In the genomic region with DNA sequence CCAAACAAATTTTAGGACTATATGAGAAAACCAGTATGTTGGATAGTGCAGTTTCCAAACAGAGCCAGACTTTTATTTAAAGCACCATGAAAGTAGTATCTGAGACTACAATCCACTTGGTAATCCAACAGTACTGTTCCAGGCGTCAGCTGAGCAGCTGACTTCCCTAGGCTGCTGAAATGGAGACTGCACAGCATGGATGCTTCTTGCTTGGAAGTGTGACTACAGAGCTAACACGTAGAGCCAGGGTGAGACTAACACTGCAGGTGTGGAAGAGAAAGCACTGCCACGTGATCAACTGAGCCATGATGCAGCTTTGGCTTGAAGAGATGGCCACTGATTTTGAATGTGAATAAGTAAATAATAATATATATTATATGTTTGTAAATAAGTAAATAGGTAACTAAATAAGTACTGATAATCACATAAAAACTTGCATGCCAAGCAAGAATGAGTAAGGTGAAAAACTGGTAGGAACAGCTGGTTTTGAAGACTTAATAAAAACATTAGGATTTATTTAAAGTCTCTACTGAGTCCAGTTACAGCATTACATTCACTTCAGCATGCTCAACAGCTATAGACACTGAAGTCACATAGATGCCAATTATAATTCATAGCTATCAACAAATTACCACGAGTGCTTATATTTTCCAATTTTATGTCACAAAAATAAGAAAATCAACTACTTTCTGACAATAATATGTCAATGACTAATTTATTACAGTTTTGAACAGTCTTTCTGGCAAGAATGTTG, we compare ENCODE assay signal across 15 mouse cellular contexts. TPM values are rescaled to one million over a fixed set of nuclear protein-coding genes. Genes with fewer than 3 reads are reported as not detected.
DNase-seq lines count a peak whose midpoint lies in the region; ATAC-seq and TF ChIP-seq lines count a peak whose summit lies in the region.
"Had no signal": no experiment of that assay in that cellular context is flagged by ENCODE, and none has a peak within 500 bp of the region (broad histone marks: within the 10 kb centered on the region; RNA-seq: fewer than 3 reads in every experiment).

No protein-coding gene starts in this region.

- 25% methylated on average over 4 of the region's 4 CpGs for WGBS in hindbrain, embryonic 14.5 days
- WGBS in stomach, postnatal 0 days: 63% methylated on average over 4 of the region's 4 CpGs

- H3K4me1 ChIP-seq in hindbrain, embryonic 14.5 days (replicated peaks; ENCODE audit: control insufficient read depth, insufficient read depth, low read length): peaks cover 18% of the 10 kb centered on the region
- no peaks in the 10 kb centered on the region for H3K4me1 ChIP-seq in stomach, postnatal 0 days (replicated peaks; ENCODE audit: control insufficient read depth, insufficient read depth)
- H3K4me1 ChIP-seq: liver, embryonic 12.5 days had no signal

- H3K36me3 ChIP-seq in hindbrain, embryonic 14.5 days (replicated peaks; ENCODE audit: control insufficient read depth, insufficient read depth): peaks cover 15% of the 10 kb centered on the region
- H3K36me3 ChIP-seq in stomach, postnatal 0 days (ENCODE audit: control insufficient read depth, insufficient read depth, low read length): peaks cover 4% of the 10 kb centered on the region; the same call in 1 of the 2 replicates

- 0 out of 2 replicates have a peak overlapping the region, but pooled peaks have one; percentile 21 for H3K4me2 ChIP-seq in hindbrain, embryonic 14.5 days (replicated peaks)
- H3K4me2 ChIP-seq in stomach, postnatal 0 days (replicated peaks; ENCODE audit: low read depth): no peak overlapping the region
- H3K4me2 ChIP-seq: liver, embryonic 12.5 days had no signal

- H3K4me3 ChIP-seq in hindbrain, embryonic 14.5 days (replicated peaks; ENCODE audit: low read length): no peak overlapping the region
- no peak overlapping the region for H3K4me3 ChIP-seq in stomach, postnatal 0 days (ENCODE audit: low read depth, low read length)
- H3K4me3 ChIP-seq: left cerebral cortex, adult 2 months; liver, embryonic 12.5 days; myocyte had no signal

- no peak for TF ChIP-seq CTCF in stomach, postnatal 0 days (IDR thresholded peaks at IDR 0.05; ENCODE audit: low read depth)

- no peak for TF ChIP-seq EP300 in stomach, postnatal 0 days (optimal IDR thresholded peaks at IDR 0.05)

- no peak for ATAC-seq in hindbrain, embryonic 14.5 days (ENCODE audit: low FRiP score)
- ATAC-seq in stomach, postnatal 0 days (ENCODE audit: low FRiP score, low TSS enrichment): no peak
- ATAC-seq: liver, embryonic 12.5 days had no signal

- 0 out of 2 replicates have a peak, but pooled peaks cover 3% of the 10 kb centered on the region for H3K9me3 ChIP-seq in hindbrain, embryonic 14.5 days (ENCODE audit: control insufficient read depth, low read length)
- no peaks in the 10 kb centered on the region for H3K9me3 ChIP-seq in stomach, postnatal 0 days (ENCODE audit: control insufficient read depth, low read length)
- H3K9me3 ChIP-seq: liver, embryonic 12.5 days had no signal

- peak; percentile 21 to 43 for DNase-seq in cerebellum, postnatal 10 days
- DNase-seq in cerebellum, adult 8-10 months: no peak
- peak; percentile 28 for DNase-seq in ES-CJ7 (ENCODE audit: low read depth, low spot score)
- peak; percentile 49 for DNase-seq in embryo, embryonic 10.5 days (ENCODE audit: low spot score)
- no peak for DNase-seq in hindbrain, embryonic 14.5 days (ENCODE audit: low spot score)
- DNase-seq in Muller cell, postnatal 12 days (ENCODE audit: inconsistent ontology term): no peak
- no peak for DNase-seq in natural killer cell, adult 2 months (ENCODE audit: low spot score in 2 of 2)
- no peak for DNase-seq in stomach, postnatal 0 days (ENCODE audit: low spot score)
- DNase-seq: B cell, adult 2 months; kidney, postnatal 25 days; right cerebral cortex, adult 18-20 months; thymus, postnatal 36 days had no signal

- H3K9ac ChIP-seq in hindbrain, embryonic 14.5 days: no peak overlapping the region
- no peak overlapping the region for H3K9ac ChIP-seq in stomach, postnatal 0 days (ENCODE audit: low read length)
- H3K9ac ChIP-seq: liver, embryonic 12.5 days had no signal

- peak overlapping the region; percentile 46; the same call in 1 of the 2 replicates for H3K27ac ChIP-seq in hindbrain, embryonic 14.5 days
- no peak overlapping the region for H3K27ac ChIP-seq in stomach, postnatal 0 days (replicated peaks)
- H3K27ac ChIP-seq: liver, embryonic 12.5 days had no signal

- peaks cover 45% of the 10 kb centered on the region for H3K27me3 ChIP-seq in hindbrain, embryonic 14.5 days (ENCODE audit: control insufficient read depth, insufficient read depth, low read length)
- H3K27me3 ChIP-seq in stomach, postnatal 0 days (ENCODE audit: control insufficient read depth, insufficient read depth, low read length): no peaks in the 10 kb centered on the region
- H3K27me3 ChIP-seq: liver, embryonic 12.5 days had no signal

RNA-seq across cellular contexts. Expression of a gene that starts 32.4 kb away (rescaled TPM):
- 47.2 and 47.4 TPM in 2 replicates for polyA plus RNA-seq in hindbrain, embryonic 14.5 days (2014; fragmentation: Nextera tagmentation; extraction: Ambion mirVana)
- 42.2 and 43.2 TPM in 2 replicates for polyA plus RNA-seq in stomach, postnatal 0 days (2015; fragmentation: Nextera tagmentation; extraction: Ambion mirVana)

Comparison
In these comparisons a context has a peak if more than half of its experiments do, and no peak if none do; other contexts are left out.
1. DNase-seq: peak in cerebellum, postnatal 10 days (2 of 2), ES-CJ7 (single experiment) and embryo, embryonic 10.5 days (single experiment); none in cerebellum, adult 8-10 months (single experiment), hindbrain, embryonic 14.5 days (single experiment), Muller cell, postnatal 12 days (single experiment), natural killer cell, adult 2 months (0 of 2) and stomach, postnatal 0 days (single experiment).